Mouse (Mus musculus) MEL-GATA-1-ER (cell line): Measurements from ENCODE around the gene Oas1h.
A peak's percentile ranks its signal among the peaks of the same experiment; 100 is the strongest.
"Not testable (repeated sequence)": the region's sequence is repeated elsewhere in the genome, so short reads cannot be mapped to it uniquely, and the experiment has no call there.

ENCODE experiments used
- DNase-seq: peaks from one replicate; pipeline ENCODE4 v3.0.0-alpha.2; 2012; ENCODE audit warnings: low read depth; ENCODE audit errors: extremely low read depth

The Oas1h gene

DNA sequence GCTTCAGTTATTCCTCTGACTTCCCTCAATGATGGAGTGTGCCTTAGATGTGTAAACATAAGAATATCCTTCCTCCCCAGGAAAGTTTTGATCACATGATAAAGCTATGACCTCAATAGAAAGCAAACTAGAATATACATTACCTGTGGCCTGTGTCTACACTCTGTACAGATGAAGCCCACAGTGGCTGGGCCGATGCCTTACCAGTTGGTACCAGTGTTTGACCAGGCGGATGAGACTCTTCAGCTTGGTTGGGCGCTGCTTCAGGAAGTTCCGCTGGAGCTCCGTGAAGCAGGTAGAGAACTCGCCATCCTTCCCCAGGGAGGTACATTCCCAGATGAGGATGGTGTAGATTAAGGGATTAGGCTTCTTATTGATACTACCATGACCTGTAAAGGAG lies 20.5 kb downstream of the Oas1h start:
- DNase-seq = not testable (repeated sequence)

DNA sequence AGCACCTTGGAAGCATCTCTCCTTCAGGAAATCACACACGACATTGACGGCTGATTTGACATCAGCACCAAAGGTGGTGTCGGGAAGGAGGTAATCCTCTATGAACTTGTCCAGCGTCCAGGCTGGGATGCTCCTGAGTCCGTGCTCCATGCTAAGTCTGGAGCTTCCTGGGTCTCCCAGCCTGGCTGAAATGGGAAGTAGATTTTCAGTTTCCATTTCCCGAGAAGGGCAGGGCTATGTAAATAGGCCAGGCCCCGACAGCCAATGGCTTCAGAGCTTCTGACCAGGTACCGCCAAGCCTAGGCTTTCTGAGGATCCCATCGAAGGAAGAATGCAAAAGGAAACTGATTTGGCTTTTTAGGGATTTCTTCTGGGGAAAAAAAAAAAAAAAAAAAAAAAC lies 26.2 kb downstream of the Oas1h start, which contains the start of gene Oas1g:
Oas1g (minus strand) TSS at position 201 of the 400 bp plus-strand sequence.
- DNase-seq = not testable (repeated sequence)

DNA sequence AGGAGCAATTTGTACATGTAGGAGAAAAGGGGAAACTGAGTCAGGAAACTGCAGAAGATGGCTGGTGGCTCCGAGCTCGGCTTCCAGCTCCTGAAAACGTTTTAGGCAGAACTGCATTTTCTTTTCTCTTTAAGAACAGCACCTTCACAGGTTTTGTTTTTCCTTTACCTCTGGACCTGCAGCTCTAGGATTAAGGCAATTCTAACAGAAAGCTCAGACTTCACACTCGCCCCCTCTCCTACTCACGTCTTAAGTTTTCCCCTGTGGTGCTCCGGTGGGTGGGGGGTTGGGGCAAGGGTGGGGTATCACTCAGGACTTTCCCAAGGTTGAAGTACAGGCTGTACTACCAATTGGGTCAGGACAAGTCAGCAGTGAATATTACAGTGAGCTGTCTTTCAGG lies 26.6 kb downstream of the Oas1h start:
- no peak for DNase-seq

DNA sequence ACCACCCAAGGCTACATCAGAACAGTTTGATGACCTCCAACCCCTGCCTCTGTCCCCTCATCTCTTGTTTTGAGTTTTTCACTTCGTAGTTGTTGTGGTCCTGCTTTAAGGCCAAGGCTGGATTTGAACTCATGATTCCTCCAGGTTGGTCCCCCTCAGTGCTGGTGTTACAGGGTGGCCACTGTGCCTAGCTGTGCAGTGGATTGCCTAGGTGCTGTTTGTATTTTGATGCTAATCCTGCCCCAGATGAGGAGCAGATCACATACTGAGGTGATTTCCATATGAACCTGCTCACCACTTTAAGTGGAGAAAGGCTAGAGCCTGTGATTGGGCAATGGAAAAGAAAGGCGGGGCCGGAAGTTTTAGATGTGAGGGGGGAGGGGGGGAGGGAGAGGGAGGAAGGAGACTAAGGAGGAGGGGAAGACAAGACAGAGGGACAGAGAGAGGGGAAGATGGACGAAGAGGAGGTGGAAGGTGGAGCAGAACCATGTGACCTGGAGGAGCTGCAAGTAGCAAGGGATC lies 27.1 kb downstream of the Oas1h start:
- not testable (repeated sequence) for DNase-seq

DNA sequence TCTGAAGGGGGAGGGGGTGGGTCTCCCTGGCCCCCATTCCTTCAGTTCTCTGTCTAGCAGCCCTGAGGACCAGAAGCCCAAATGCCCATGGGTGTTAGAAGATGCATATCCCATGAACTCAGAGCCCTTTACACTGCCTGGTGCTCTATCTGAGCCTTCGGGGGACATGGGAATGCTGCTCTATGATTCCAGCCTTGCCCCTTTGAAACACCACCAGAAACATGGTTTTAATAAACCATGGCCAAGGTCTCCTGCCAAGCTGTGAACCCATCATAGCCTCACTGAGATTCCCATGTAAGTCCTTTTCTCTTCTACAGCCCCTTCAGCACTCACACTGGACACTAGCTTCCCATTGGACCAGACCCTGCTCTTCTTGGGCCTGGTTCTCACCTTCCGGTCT lies 28.8 kb downstream of the Oas1h start:
- no peak for DNase-seq

DNA sequence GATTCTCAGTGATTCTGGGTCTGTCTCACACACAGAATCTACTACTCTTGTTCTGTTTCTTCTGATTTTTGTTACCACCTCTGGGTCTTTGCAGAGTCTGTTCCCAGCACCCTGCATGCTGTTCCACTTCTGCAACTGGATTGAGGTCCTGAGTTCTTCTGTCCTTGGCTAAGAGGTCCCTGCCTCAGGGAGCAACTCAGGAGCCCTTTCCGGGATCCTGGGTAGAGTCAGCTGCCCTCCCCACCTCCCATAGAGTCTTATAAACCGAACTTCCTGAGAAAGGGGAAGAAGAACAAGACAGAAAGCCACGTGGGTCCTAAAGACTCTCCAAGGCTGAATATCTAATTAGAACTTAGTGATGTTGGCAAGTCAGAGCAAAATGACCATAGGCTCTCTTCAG lies 29.8 kb downstream of the Oas1h start:
- DNase-seq = no peak

DNA sequence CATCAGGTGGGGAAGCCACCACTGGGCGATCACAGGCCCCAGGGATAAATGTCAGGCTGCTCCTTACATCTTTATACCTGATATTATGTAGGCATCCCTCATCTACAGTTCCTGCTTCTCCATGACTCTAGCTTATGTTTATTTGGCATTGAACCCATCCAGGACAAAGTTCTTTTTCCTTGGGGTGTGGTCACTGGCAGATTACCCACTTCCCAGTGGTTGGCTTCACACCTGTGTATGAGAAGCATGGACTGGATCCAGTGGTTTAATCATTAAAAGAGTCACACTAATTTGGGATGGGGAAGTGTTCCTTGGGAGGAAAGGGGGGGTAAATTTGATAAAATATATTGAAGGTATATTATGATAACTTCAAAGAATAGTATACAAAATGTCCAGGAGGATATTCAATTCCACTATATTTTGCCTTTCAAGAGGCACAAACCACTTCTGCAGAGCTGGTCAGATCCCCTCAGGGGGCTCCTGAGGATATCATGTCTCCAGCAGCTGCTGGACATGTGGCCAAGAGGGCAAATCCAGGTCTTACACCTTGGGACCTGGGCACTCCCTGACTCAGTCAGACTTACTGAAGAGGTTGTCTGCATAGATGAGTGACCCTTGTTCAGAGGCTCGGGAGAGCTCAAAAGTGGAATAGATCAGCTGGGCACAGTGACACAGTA lies 30.5 kb downstream of the Oas1h start:
- DNase-seq = not testable (repeated sequence)

DNA sequence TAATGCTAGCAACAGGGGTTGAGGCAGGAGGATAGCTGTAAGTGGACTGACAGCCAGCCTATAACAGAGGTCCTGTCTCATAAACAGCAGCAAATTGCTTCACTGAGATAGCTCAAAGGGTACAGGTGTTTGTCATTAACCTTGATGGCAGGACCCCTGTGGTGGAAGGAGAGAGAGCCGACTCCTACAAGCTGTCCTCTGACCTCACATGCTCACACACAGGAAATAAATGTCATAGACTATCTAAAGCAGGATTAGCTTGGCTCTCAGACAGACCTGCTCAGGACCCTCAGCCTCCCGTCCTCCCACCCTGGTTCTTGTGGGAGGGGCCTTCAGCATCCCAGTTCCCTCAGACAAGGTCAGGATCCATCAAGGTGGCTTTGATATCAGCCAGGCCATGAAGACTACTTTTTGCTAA lies 31.0 kb downstream of the Oas1h start:
- no peak for DNase-seq

DNA sequence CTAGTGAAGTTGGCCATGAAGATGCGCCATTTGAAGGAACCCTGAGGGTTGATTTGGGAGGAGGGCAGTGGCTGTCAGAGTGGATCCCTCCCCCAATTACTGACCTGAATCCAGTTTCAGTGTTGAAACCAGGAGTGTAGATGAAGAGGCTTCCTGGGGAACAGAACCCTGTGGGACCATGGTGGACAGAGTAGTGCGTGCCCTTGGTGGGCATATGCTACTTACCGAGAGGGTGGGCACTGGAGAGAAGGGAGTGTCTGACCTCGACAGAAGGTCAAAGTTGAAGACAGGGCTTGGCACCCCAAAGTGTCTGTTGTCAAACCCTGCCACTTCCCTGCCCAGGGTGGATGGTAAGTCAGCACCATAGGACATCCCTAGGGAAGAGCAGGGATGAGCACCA lies 32.6 kb downstream of the Oas1h start:
- DNase-seq = not testable (repeated sequence)

DNA sequence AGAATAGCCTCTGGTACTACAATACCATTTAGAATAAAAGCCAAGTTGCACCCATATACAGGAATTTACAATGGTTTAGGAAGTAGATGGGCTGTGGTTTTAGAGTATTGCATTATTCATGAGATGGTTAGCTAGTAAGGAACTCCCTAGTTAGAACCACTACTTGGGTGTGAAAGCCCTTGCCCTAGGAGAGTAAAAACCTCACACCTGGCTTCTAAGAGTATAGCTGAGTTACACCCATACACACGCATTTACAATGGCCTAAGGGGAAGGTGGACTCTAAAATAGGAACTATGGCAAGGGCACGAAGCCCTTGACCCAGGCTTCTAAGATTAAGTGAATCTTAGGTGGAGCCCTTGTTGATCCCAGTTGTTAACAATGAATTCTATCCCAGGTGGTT lies 33.5 kb downstream of the Oas1h start:
- DNase-seq = not testable (repeated sequence)

DNA sequence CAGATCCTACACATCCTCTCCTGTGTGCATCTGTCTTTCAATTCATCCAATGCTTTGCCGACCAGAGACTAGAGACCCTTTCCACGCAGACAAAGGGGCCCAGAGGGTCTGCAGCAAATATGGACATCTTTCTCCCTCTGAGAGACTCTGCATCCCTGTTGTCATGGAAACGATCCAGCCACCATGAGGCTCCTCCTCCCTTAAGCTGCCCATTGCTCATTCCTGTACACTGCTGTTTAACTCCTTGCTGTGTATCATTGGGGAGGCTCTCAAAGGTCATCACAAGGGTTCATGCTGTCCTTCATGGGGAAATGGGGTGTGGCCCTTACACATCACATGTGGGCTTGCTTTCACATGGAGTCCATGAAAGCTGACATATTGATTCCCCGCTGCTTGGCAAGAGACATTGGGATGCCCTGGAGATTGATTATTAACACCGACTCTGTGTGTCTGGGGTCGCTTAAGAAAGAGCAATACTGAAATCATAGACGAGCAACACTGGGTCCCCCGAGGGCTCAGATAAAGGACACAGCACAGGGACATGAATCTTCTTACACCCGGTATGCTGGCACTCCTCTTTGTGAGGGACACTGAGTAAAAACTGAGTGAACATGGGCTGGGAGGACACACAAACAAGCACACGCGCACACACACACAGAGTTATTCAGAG lies 34.1 kb downstream of the Oas1h start:
- no peak for DNase-seq

DNA sequence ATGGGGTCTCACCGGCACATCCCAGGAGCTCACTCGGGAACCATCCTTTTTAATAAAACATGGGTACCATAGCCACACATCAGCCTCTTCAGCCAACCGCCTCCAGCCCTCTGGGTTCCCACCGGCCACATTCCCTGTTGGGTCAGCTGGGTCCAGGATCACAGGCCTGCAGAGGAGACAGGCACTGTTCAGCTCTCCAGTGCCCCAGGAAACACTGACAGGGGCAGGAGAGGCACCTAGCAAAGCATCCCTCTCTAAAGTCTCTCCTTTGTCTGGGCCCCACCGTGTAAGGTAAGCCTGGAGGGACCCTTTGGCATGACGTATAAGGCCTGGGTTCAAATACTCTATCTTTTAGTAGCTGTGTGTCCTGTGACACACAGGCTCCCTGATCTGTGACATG lies 37.1 kb downstream of the Oas1h start:
- no peak for DNase-seq

DNA sequence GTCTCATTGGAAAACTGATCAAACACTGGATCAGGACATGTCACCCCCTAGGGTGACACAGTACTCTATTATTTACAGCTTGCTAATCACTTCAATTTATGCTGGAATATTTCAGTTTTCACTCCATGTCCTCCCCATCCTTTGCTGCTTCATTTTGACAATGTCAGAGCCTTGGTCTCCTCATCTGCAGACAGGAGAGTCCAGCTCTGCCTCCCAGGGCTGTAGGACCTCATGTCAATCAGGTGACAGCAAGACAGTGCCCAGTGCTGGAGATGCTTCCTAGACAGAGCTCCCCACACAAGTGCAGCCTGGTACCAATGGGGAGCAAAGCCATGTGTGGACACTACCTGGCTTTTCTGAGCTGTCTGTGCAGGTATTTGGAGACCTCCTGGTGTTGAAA lies 37.5 kb downstream of the Oas1h start:
- DNase-seq = no peak

DNA sequence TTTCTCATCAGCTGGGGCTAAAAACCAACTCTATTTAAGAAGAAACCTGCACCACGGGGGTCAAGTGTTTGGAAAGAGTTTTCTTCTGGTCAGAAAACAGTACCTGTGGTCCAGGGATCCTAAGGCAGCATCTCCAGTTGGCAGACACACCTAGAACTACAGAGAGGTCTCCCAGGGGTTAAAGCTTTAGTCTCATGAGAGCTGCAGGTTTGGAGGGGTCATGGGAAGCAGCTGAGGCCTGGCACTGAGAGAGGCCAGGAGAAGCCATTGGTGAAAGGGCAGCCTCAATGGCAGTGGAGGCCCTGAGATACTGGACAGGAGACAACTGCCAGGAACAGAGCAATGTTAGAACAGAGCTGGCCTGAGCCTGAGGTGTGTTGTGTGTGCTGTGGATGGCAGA lies 39.4 kb downstream of the Oas1h start:
- no peak for DNase-seq

DNA sequence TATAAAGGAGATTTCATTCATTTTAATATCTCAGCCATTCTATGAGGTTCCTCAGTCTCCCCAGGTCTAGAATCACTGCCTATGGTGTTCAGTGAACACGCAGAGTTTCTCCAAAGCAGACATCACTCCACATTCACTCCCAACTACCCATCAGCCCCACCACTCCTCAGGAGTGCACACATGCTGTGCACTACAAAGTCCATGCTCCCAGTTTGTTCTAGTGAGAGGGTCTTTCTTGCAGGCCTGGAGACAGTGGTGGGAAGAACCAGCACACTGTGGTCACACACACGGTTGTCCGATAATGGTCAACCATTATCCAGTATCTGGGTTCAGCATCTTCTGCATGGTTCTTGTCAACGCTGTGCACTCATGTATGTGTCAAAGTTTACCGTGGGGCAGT lies 40.8 kb downstream of the Oas1h start:
- DNase-seq = no peak

DNA sequence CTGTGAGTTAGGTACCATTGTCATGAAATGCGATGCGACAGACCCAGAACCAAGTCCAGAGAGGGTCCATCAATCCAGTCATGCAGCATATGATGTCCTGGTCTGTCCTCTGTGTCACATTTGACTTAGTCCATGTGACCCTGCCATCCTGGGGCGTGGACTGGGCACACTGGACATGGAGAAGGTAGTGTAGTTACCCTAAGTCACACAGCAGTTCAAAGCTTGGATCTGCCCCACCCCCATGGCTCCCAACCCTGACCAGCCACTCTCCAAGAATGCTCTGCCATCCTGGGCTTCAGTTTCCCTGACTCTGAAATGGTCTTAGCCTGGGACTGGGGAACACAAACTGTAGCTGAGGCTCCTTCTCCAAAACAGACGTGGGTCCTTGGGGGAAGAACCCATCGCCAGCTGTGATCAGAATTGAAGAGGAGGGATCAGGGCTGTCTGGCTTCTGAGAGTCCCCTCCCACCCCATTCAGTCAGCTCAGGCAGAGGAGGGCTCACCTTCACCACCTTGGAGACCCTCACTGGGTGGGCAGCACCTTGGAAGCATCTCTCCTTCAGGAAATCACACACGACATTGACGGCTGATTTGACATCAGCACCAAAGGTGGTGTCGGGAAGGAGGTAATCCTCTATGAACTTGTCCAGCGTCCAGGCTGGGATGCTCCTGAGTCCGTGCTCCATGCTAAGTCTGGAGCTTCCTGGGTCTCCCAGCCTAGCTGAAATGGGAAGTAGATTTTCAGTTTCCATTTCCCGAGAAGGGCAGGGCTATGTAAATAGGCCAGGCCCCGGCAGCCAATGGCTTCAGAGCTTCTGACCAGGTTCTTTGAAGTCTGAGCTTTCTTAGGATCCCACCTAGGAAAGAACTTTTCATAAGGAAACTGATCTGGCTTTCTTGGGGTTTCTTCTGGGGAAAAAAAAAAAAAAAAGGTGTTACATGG lies 45.8 kb downstream of the Oas1h start, which contains the start of gene Oas1a:
Oas1a (minus strand) TSS at position 731 of the 943 bp plus-strand sequence.
- DNase-seq = peak; percentile 16

DNA sequence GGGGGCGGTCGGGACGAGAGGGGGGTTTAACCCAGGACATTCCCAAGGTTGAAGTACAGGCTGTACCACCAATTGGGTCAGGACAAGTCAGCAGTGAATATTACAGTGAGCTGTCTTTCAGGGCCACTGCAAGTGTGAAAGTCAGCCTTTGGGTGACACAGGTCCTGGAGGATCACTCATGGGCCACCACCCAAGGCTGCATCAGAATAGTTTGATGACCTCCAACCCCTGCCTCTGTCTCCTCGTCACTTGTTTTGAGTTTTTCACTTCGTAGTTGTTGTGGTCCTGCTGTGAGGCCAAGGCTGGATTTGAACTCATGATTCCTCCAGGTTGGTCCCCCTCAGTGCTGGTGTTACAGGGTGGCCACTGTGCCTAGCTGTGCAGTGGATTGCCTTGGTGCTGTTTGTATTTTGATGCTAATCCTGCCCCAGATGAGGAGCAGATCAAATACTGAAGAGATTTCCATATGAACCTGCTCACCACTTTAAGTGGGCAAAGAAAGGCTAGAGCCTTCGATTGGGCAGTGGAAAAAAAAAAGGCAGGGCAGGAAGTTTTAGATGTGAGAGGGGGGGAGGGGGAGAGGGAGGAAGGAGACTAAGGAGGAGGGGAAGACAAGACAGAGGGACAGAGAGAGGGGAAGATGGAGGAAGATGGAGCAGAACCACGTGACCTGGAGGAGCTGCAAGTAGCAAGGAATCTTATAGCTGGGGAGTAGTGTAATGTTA lies 47.1 kb downstream of the Oas1h start:
- no peak for DNase-seq

DNA sequence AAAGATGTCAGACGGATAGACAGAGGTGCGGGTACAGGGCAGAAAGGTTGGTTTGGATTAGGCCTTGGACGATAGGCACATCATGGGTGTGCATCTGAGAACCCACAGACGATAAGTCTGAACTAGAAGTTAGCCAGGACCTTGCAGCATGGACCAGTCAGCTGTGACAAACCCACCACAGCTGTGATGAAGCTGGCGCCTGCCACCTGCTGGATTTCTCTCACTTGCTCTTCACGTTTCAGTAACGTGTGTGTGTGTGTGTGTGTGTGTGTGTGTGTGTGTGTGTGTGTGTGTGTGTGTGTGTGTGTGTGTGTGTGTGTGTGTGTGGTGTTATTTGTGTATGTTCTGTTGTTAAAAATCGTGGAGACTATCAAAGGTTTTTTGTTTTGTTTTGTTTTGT lies 53.0 kb downstream of the Oas1h start, which contains the start of gene Oas1d:
Oas1d (plus strand) TSS at position 333 of the 400 bp plus-strand sequence.
- not testable (repeated sequence) for DNase-seq

DNA sequence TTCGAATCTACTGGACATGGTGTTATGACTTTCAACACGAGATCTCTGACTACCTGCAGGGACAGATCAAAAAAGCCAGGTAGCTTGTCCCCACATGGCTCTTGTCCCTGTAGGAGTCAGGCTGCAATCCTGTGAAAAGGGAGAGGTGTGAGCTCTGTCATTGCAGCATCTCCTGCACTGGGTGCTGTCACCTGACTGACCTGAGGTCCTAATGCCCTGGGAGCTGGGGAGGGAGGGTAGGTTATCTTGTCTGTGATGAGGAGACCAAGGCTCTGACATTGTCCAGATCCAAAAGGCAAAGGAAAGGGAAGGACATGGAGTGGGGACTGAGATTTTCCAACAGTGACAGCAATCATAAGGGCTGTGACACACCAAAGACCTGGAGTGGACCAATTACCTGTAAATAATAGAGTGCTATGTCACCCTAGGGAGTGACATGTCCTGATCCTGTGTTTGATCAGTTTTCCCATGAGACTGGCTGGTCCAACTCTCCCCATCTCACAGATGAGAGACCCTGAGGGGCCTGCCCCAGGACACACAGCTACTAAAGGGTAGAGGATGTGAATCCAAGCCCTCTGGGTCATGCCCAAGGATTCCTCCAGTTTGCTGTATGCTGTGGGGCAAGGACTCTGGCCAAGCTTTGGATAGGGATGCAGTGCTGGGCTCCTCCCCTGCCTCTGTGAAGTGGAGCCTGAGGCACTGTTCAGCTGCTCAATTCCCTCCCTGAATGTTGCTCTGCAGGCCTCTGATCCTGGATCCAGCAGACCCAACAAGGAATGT lies 58.1 kb downstream of the Oas1h start:
- not testable (repeated sequence) for DNase-seq

DNA sequence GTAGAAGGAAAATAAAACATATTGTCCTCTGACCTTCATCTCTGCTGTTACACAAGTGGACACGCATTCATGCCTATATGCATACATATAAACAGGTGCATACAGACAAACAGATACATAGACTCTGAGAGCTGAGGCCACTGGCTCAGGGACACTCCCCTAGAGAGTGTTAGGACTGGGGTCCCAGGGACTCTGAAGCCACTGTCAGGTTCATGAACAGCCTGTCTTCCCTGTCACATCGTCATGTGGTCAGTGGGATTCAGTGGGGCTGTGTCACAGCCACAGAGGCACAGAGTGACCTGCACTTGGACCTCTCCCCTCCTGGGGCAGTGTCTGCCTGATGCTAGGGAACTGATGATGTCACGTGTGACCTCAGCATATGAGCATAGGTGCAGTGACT lies 59.1 kb downstream of the Oas1h start:
- DNase-seq = no peak
